Mouse (Mus musculus): ENCODE measurements around the gene Gm28048. TPM values are rescaled to one million over a fixed set of nuclear protein-coding genes. Genes with fewer than 3 reads are reported as not detected.

Gm28048 gene
- total RNA-seq, 1 experiment from 2014 or later: 21.3 TPM

DNA sequence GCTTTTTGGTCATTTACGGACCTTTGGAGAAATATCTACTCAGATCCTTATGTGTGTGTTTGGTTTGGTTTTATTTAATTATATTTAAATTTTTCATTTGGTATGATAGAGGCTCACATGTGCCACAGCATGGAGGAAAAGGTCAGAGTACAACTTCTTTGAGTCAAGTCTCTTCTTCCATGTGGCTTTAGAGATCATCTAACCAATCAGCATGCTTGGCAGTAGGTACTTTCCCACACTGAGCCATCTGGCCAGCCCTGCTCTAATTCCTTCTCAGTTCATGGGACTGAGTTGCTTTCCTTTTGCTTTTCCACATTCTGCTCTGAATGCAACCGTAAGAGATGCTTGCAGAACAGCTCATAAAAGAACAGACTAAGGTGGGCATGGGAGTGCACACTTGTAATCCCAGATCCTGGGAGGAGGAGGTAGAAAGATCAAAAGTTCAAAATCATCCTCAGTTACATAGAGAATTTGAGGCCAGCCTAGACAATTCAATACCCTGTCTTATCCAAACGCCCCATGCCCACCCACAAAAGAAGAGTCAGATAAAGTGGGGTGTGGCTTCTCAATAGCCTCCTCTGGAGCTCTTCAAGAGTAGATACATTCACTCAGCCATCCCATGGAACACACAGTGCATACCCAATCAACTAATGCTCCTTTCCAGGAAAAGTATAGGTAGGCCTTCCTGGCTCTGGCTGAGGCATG lies 188.6 kb downstream of the Gm28048 start:
- no peak for ATAC-seq (replicated peaks; ENCODE audit: insufficient number of reproducible peaks, low FRiP score, low TSS enrichment, poor library complexity, severe bottlenecking)

DNA sequence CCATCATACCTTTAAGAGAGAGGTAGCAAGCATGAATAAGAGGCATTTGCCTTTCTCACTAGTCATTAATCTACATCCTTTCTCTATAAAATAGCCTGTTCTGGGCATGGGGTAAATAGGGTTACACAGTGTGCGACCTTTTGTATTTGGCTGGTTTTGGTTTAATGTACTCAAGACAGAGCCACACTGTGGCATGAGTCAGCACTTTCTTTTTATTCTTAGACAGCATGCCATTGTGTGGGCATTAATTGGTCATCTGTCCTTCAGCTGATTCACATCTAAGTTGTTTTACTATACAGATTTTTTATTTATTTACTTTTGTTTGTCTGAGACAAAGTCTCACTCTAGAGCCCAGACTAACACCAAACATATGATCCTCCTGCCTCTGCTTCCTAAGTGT lies 189.7 kb downstream of the Gm28048 start:
- ATAC-seq (replicated peaks; ENCODE audit: insufficient number of reproducible peaks, low FRiP score, low TSS enrichment, poor library complexity, severe bottlenecking): no peak

GRCm38 (mm10) chr11:22791726-22792125 lies 190.2 kb downstream of the Gm28048 start:
- ATAC-seq (replicated peaks; ENCODE audit: insufficient number of reproducible peaks, low FRiP score, low TSS enrichment, poor library complexity, severe bottlenecking): no peak

GRCm38 (mm10) chr11:22787833-22788232 lies 194.1 kb downstream of the Gm28048 start:
- ATAC-seq (replicated peaks; ENCODE audit: insufficient number of reproducible peaks, low FRiP score, low TSS enrichment, poor library complexity, severe bottlenecking): no peak

Other genes starting within 250 kb of the Gm28048 start
- gene B3gnt2, start 121.1 kb downstream of the Gm28048 start, total RNA-seq (2017): 3.6 to 30.4 TPM (median 8.5 TPM) in 3 replicates
- gene Zrsr1, start 10.1 kb downstream of the Gm28048 start, total RNA-seq (2017): 18.8 to 34.8 TPM (median 27.8 TPM) in 3 replicates
- 42.8 to 84.2 TPM (median 45.9 TPM) in 3 replicates for gene Commd1, start 292 bp upstream of the Gm28048 start, total RNA-seq (2017)
- gene Cct4, start 8.4 kb upstream of the Gm28048 start, total RNA-seq (2017): 162 to 183 TPM (median 162 TPM) in 3 replicates
- 1.2 to 4.5 TPM (median 1.8 TPM) in 3 replicates for gene Fam161a, start 25.4 kb upstream of the Gm28048 start, total RNA-seq (2017)

All from monocyte, adult 5-6 weeks (primary cell).